Mouse (Mus musculus) ES-Bruce4 (cell line): ENCODE results near the gene Szrd1.
"Not testable (repeated sequence)": the region's sequence is repeated elsewhere in the genome, so short reads cannot be mapped to it uniquely, and the experiment has no call there.

Experiments used
- CTCF ChIP-seq: IDR thresholded peaks from one replicate; pipeline ENCODE4 v1.8.1; 2011; ENCODE audit warnings: low read depth, low read length
- POLR2A ChIP-seq: IDR thresholded peaks from one replicate; pipeline ENCODE4 v1.8.1; 2011; ENCODE audit warnings: low read length; ENCODE audit not compliant: insufficient read depth

DNA sequence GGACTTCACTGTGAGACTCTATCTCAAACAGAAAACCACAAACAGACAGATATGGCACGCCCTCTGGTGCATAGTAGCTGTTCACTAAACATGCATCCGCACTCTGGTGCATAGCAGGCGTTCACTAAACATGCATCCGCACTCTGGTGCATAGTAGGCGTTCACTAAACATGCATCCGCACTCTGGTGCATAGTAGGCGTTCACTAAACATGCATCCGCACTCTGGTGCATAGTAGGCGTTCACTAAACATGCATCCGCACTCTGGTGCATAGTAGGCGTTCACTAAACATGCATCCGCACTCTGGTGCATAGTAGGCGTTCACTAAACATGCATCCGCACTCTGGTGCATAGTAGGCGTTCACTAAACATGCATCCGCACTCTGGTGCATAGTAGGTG is 5.5 kb upstream of the Szrd1 start:
- TF ChIP-seq POLR2A, CTCF: not testable (repeated sequence)
